Mouse (Mus musculus) mouse trophoblast stem cell (cell line): ENCODE results near the gene Cep83.

ENCODE experiments used
- in situ Hi-C, 2 experiments: fragments of 300-500 bp; cut with MseI, MboI; formaldehyde crosslinking; loops; 2 replicates in 1 of 2; 3 replicates in 1 of 2; pipeline ENCODE4 v1.15.1; 2025

Cep83 gene

DNA sequence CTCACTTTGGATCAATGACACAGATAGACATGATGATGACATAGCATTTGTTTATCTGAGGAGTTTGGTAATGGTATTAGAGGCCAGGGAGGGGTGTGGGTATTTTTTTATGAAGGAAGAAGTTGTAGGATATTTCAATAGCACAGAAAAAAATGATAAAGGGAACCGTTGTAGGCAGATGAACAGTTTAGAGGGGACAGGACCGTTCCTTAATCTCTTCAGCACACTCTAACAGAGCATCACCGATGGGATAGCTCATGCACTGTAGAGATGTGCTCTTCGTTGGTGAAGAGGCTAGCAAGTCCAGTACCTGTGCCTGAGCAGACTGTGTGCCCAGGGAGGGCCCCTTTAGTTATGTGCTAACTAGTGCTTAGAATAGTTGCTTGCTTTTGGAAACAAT, 90.9 kb downstream of the Cep83 start:
- in situ Hi-C loops = no loop called here

DNA sequence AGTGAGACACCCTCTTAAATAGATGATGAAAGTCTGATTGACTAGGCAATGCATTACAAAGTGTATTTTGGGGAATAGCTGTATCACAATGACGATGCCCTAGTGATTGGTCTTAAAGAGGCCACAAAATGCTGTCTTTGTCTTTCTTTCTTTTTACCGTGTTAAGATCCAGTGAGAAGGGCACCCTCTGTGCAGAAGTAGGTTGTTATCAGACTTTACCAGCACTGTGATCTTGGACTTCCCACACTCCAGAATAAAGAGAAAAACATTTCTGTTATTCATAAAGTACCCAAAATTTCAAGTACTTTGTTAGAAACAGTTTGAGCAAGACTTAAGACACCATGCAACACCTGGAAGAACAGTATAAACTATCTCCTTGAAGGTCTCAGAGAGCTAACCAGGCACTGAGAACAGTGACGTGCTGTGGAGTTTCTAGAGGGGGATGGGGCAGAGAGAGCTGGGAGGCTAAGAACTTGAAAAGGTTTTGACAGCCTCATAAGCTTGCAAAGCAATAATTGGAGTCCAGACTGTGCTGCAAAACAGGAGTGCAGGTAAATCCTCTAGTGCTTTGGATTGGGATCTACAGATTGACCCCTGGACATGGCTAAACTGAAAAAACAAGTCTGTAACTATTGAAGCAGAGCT, 92.3 kb downstream of the Cep83 start:
- in situ Hi-C loops = no loop called here

DNA sequence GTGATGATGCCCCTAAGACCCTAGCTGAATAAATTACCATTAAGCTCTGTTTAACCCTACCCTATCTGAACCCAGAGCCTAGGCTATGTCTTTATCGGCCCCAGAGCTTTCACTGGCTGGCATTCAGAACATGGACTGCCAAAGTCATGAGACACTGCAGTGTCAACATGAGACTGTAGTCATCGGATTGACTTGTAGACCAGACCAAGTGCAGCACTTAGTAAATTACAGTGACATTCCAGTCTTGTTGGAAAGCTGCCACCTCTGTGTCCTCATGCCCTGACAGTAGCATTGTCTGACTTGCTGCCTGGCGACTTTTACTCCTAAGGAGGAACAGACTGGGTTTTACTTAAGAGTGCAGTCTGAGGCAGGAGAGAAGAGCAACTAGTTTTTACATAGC, 100.8 kb downstream of the Cep83 start:
- in situ Hi-C loops = no loop called here

DNA sequence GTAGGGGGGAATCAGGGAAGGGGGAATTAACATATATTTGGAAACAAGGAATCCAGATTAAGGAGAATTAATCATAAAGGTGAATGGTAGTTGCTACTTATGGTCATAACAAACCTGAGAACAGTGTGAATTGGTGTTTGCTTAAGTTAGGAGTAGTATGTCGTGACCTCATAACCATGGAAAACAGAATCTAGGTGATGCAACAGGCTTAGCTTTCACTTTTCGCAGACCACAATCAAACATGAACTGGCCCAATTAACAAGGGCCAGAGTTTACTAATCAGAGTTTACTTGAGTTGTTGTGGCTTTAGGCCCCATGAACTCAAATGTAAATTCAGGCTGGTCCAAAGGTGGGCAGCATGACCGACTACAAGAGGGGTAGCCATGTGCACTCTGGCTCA, 105.5 kb downstream of the Cep83 start:
- in situ Hi-C loops = no loop called here

DNA sequence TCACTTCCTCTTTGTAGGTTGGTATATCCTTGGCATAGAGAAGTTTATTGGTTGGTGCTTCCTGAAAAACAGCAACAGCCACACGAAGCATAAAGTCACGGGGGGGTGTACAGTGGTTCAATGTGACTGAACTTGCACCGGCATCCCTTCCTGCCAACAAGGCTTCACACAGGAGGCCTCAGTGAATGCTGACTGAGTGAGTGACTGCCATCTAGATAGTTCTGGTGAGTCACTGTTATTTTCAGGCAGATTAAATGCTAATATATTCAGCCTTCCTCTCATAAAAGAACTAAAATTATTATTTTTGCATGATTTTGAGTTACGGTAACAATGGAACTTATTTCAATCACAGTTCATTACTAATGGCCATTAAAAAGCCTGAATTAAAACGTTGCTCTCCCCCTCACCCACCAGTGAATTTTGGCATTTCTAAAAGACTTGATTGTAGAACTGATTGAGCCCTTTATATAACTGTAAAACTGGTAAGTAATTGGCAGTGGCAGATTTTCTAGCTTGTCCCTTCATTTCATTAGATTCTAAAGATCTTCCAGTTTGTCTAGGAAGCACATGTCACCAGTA, 106.3 kb downstream of the Cep83 start:
- in situ Hi-C loops = no loop called here

DNA sequence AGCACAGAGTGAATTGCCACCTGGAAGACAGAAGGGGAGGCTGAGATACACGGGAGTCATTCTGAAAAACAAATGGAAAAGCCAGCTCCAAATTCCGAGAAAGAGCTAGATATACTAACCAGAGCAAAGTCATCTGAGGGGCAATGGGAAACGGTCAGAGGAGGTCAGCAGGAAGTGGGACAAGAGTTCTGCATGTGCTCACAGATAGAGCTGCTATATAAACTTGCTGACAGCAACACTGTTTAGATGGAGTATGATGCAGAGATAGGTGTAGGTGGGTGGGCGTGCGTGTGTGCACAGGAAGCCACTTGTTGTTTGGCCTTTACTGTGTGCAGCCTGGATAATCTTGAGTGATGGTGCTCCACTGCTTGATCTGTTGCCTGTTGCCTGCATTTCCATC, 109.7 kb downstream of the Cep83 start:
- in situ Hi-C loops = no loop called here

DNA sequence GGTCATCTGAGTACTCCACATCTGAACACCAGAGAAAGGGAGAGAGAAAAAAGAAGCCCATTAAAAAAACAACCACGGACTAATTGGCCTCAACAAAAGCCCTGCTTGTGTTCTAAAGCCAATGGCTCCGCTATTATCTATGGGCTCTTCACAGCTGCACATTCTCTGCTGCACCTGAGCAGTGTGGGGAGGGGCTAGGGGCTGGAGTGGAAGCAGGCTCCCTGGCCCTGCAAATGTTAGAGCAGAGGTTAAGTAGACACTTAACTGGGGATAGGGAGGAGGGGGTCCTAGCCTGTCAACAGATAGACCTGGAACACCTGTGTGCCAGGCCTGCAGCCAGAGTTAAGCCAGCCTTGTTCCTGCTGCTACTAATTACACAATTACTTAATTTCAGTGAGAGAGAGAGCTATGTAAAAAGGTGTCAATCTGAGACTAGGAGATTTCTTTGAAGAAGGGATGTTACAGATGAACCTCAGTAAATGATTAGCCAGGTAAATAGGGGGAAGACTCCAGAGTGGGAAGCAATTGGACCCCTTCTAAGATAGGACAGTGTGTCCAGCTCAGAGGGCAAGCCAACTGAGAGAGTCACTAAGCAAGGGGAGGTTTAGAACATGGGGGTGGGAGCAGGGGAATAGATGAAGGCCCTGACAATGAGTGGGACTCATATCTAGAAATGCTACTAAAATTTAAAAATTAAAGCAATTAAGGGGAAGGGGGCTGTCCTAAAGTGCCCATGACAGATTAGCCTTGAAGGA, 111.2 kb downstream of the Cep83 start:
- in situ Hi-C loops = no loop called here

DNA sequence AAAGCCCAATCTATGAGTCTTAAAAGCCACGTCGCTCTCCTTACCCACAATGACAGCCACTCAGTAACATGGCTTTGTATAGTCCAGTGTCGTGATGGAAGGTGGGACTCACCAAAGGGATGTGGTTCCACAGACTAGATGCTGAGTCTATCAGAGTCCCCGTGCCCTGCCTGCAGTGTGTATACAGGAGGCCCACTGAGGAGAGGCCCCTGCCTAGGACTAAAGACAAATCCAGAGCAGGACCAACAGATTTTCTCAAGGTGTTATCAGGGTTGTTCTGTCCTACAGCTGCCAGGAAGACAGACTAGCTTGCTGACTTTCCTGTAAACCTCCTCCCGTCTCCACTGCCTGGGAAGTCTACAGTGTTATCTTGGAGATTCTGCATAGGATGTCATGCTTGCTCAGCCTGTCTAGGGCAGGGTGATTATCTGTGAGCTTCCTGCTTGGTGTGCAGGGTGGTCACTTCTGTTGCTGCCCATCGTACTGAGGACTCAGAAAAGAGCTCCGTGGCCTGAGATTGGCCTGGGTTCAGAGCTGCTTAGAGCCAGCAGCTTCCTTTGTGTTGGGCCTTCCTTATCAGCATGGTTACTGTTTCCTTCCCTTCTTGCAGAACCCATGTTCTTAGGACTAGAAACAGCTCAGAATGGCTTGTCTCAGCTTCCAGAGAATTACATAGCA, 112.4 kb downstream of the Cep83 start:
- in situ Hi-C loops = no loop called here

DNA sequence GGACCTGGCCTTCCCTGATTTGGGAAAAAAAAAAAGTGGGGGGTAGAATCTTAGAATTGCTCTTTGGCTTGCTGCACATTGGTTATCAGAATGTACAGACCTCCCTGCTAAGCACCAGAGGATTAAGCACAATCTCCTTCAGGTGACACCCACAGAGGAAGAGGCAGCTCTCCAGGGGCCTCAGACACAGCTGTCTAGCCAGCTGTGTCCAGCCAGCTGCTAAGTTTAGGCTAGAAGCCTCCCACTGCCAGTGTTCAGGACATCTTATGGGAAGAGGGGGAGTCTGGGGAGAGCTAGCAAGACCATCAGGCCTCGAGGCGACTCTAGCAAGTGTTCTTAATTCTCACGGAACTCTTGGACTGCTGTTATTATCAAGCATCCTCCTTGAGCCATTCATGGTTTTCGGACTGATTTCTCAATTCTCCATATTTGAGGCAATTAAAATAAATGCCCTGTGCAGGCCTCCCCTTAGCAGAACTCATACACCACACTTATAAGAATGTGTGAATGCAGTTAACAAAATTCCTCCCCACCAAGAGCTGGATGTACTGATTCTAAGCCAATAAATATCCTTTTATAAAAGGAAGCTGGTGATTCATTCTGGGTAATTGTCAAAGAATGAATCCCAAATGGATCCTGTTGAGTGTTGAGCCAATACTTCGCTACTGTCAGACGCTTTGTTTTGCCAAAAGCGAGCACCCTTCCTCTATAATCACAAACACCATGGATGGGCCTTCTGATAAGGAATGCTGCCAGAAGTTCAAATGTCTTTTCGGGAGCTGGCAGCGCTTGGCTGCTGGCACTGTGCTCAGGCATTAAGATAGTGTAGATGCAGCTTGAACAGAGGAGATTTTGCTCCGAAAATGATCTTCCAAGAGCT, 115.8 kb downstream of the Cep83 start:
- in situ Hi-C loops = no loop called here

DNA sequence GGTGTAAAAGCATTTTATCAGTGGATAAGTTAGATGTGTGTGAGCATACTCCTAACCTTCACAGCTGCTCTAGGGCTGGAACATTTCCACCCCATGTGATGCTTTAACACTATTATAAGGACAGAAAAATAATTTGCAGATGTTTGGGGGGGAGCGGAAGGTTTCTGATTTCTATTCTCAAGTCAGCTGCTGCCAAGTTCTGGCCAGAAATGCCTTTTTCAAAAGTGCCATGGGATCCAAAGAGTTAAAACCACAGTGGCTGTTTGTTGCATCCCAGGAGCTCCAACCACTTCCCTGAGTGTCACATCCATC, 116.4 kb downstream of the Cep83 start:
- in situ Hi-C loops = no loop called here

DNA sequence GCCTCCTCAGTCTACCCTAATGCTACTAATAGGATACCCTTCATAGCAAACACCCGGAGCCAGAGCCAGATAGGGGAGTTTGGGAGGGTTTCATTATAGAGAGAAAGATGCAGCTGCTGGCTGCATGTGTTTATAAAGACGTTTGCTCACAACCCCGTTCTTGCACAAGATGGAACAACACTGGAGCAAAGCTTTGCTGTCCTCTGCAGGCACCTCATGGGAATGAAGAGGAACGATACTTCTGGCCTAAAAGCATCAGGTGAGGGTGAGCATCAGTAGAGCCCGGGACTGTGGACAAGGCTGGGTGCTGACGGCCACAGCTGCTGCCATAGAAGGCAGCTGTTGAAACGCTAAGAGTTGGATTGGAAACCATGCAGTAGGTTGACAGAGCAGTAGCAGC, 118.9 kb downstream of the Cep83 start:
- in situ Hi-C loops = no loop called here

DNA sequence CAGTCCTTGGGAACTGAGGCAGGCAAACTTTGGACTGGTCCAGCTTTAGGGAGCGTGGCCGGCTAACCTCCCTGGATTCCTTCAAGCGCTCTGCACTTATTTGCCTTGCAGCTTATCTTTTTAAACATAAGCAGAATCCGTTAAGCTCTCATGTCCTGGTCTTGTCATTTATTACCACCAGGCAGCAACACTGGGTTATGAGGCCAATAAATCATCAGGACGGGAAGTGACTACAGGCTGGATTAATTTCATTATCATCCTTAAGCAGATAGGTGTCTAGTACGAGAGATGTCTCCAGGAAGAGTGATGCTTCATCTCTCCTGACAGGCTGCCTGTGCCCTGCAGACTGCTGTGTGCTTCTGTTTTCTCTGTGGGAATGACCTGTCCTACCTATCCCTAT, 119.8 kb downstream of the Cep83 start:
- in situ Hi-C loops = no loop called here

DNA sequence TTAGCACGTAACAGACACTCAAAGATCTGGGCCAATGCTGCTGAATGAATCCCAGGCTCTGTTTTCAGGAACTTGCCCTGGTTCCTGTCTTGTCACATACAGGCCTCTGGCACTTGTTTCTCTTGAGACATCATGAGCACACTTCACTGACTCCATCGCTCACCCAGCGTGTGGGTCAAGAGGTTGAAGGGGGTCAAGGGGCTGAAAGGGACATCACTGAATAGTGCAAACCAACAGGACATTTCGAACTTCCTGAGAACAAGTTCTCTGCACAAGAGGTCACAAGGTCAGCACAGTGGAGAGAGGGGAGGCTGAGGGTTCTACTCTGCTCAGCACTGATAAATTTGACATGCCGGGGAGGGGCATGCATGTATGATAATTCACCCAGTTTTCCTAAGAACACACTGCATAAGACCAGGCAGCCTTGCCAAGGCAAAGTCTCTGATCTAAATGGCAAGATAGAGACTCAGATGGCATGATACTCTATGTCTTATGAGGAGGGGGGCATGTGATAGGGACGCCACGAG, 121.6 kb downstream of the Cep83 start:
- in situ Hi-C loops = no loop called here

DNA sequence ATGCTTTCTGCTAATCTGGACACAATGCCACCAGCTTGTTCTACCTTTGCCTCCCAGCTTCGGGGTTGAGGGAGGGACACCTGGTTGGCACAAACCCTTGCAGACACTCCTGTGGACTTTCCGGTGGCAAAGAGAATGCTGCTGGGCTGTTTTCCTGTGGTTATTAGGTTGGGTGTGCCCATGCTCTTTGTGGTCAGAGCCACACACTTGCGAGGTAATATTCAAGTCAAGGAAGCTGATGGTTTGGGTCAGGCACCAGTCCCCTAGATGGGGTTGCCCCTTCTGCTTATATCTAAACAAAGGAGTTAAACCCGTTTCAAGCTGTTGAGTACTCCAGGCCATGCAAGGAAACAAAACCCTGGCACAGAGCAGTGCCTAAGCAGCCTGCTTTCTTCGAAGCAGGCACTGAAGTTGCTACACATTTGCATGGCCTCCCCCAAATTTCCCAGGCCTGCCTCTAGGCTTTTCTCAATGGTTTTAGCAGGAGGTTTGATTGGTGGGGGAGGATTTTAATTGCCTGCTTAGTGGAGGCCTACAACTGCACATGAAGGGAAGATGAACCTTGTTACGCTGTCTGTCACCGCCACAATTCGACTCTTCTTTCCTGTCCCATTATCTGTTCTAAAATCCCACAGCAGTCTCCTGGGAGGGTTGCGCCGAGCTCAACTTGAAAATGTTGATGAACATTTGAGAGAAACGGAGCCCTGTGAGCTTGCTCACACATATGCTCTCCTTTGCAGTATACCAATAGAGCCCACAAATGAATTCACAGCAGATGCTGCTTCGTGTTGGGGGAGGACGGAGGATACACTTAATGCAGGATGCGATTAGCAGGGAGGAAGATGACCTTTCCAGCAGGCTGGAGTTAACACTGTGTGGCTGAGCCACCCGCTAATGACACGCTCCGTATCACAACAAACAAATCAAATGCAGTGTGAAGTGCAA, 123.7 kb downstream of the Cep83 start:
- in situ Hi-C loops = no loop called here

DNA sequence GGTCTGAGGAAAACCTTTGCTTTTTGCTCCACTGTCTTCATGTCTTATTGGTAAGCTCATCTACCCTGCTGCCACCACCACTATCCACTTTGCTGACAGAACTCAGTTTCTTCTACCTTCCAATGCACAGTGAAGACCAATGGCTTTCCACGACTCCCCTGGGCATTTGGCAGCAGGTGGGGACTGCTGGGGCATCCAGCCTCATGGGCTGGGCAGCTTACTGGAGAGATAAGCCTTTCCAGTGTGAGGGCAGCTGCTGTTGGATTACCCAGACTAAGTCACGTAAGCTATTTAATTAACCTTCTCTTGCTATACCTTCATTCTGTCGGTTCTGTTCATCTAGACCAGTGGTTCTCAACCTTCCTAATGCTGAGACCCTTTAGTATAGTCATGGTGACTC, 129.7 kb downstream of the Cep83 start:
- in situ Hi-C loops = no loop called here

DNA sequence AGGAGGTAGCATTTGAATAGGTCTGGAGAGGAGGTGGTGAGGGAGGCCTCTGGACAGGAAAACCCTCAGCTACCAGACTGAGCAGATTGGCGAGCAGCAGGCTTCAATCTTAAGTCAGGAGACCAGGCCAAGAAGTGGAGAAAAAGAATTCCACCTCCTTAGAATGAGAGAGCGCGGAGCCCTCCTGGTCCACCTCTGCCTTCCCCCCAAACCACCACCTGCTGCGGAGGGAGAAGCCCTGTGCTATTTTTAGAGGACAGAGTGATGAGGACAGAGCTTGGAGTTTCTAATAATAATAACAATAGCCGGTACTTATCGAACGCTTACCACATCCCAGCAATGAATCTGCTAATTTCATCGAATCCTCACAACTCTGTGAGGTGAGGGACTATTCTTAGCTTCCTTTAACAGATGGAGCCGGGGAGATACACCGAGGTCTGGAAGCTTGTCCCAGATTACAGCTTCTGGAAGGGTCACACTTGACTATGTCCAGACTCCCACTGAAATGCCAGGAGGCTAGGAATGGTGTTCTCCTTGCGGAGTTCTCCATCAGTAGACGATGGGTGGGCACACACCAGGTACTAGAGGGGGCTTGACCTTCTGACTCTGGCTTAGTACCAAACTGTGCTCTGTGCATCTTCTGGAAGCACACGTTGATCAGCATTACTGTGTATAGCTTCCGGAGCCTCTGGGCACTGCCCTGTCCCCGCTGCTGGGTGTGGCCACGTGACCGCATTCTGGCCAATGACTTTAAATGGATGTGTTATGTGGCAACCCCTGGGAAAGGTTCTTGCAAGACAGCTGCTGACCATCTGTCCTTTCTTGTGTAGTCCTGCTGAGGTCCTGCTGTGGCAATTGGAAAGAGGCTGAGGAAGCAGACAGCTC, 130.6 kb downstream of the Cep83 start:
- in situ Hi-C loops = no loop called here

DNA sequence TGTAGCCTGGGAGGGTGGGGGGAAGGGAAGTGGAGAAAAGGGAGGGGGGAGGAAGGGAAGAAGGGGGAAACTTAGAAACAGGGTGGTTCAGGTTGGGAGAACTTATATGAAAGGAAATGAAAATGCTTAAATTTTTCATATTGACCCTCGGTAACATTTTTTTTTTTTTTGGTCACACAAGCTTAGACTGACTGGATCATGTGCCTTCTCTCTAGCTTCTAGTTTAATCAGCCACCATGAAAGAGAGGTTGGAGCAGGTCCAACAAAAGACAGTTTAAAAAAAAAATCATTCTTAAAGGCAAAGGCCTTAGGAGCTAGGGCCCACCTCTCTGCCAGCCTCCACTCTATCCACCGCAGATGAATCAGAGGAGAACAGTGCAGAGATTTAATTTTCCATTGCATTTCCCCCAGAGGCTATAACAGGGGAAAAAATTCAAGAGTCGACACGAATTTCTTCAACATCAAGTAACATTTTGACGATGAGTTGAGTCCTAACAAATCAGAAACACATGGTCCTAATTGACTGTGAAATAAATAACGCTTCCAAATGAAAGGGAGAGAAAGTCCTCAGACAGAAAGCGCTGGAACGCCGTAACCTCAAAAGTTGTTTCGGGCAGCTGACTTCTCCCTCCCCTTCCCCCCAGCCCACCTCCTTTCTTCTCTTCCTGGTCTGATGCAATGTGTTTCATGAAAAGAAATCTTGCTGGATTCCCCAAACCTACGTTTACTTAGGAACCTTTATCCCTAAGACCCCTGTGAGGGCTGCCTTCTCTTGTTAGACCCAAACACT, 135.7 kb downstream of the Cep83 start:
- in situ Hi-C loops = no loop called here

DNA sequence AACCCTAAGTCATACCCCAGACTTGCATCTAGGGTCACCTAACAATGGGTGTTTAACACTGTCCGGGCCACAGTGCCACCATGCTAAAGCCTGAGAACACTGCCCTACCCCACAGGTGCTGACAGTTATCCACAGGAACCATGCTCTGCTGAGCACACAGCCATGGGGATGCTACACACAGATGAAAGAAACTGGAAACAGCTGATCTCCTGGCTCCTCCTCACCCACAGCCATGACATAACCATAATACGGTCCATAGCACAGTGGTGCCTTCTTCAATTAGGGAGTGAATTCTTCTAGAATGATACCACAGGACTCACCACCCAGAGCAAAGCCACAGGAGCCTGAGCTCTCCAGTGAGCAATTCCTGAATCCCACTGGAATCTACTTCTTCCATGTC, 137.5 kb downstream of the Cep83 start:
- in situ Hi-C loops = no loop called here

DNA sequence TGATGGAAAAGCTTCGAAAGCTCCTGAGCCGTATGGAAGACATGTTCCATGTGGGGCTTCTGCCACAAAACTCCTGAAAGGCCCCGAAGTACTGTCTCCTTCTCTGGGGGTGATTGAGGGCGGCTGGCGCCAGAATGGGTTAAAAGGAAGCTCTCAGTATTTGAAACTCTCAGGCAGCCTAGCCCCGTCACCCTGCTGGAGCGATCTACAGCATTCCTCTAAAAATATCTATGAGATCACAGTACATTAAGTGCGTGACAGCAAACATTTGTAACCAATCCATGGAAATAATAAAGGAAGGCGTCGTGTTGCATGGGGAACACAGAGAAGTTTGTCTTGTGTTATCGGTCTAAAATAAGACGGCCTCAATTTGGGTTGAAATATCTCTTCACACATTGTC, 138.0 kb downstream of the Cep83 start:
- in situ Hi-C loops = no loop called here
